Mouse (Mus musculus) stomach, postnatal 0 days (tissue): Measurements from ENCODE around the gene Frem1. TPM values are rescaled to one million over a fixed set of nuclear protein-coding genes. Genes with fewer than 3 reads are reported as not detected.
A peak's percentile ranks its signal among the peaks of the same experiment; 100 is the strongest.

Source experiments
- ATAC-seq: fragments of 200-750 bp; cut with Nextera tagmentation; 2 replicates; pipeline ENCODE4 v1.8.0; 2017; ENCODE audit not compliant: low FRiP score, low TSS enrichment
- DNase-seq: peaks from one replicate; pipeline ENCODE4 v3.0.0-alpha.2; 2016; ENCODE audit warnings: low spot score
- H3K27ac ChIP-seq: fragments of 300-500 bp; sonication (generic); replicated peaks from 2 replicates; pipeline ENCODE4 v1.5.1; 2014; ENCODE audit warnings: mild to moderate bottlenecking, control low read depth
- H3K27me3 ChIP-seq: fragments of 300-500 bp; sonication (generic); 2 replicates; pipeline ENCODE4 v1.6.1; 2014; ENCODE audit warnings: low read length; ENCODE audit not compliant: control insufficient read depth, insufficient read depth
- H3K36me3 ChIP-seq: fragments of 300-500 bp; sonication (generic); 2 replicates; pipeline ENCODE4 v1.6.1; 2014; ENCODE audit warnings: low read length, mixed read lengths; ENCODE audit not compliant: control insufficient read depth, insufficient read depth
- H3K4me1 ChIP-seq: fragments of 300-500 bp; sonication (generic); replicated peaks from 2 replicates; pipeline ENCODE4 v1.6.1; 2014; ENCODE audit warnings: antibody characterized with exemption; ENCODE audit not compliant: control insufficient read depth, insufficient read depth
- H3K4me2 ChIP-seq: fragments of 300-500 bp; sonication (generic); replicated peaks from 2 replicates; pipeline ENCODE4 v1.6.1; 2014; ENCODE audit warnings: low read depth, mild to moderate bottlenecking, control low read depth, moderate library complexity
- H3K4me3 ChIP-seq: fragments of 300-500 bp; sonication (generic); 2 replicates; pipeline ENCODE4 v1.5.1; 2014; ENCODE audit warnings: low read depth, low read length, control low read depth
- H3K9ac ChIP-seq: fragments of 300-500 bp; sonication (generic); 2 replicates; pipeline ENCODE4 v1.6.1; 2014; ENCODE audit warnings: mild to moderate bottlenecking, low read length, control low read depth, mixed read lengths
- H3K9me3 ChIP-seq: fragments of 300-500 bp; sonication (generic); 2 replicates; pipeline ENCODE4 v1.6.1; 2016; ENCODE audit warnings: low read length; ENCODE audit not compliant: control insufficient read depth
- CTCF ChIP-seq: IDR thresholded peaks from 2 replicates; pipeline ENCODE4 v1.5.1; 2016; ENCODE audit warnings: antibody characterized with exemption, low read depth, mild to moderate bottlenecking, moderate library complexity
- EP300 ChIP-seq: optimal IDR thresholded peaks from 2 replicates; pipeline ENCODE3; 2016; ENCODE audit warnings: antibody characterized with exemption
- WGBS: fragments of 180-500 bp; shearing (Covaris S2); extraction: QIAGEN DNeasy Blood & Tissue Kit; methylation state at CpG from one replicate; pipeline ENCODE4 v1.1.7; 2014; 5-methylcytosine and 5-hydroxymethylcytosine counted together
- polyA plus RNA-seq: library from polyadenylated mRNA; unstranded; fragments of >200 nt; fragmentation: Nextera tagmentation; extraction: Ambion mirVana; gene quantifications from 2 replicates; pipeline ENCODE4 v1.2.1, GENCODE M21; 2015

Frem1 gene
- polyA plus RNA-seq, 1 experiment from 2014 or later, result 2.9 TPM

GRCm38 (mm10) chr4:83020759-83021555, 31.2 kb downstream of the Frem1 start:
- no peak overlapping the region for H3K9ac ChIP-seq
- no peak overlapping the region for H3K27ac ChIP-seq
- H3K4me2 ChIP-seq, result no peak overlapping the region
- no peak for TF ChIP-seq EP300
- TF ChIP-seq CTCF, result peak; percentile 34
- DNase-seq, result peak; percentile 26
- no peaks in the 10 kb centered on the region for H3K27me3 ChIP-seq
- 29% methylated on average over 15 of the region's 15 CpGs for WGBS
- 0 out of 2 replicates have a peak, but pooled peaks have one; percentile 56 for ATAC-seq
- no peaks in the 10 kb centered on the region for H3K36me3 ChIP-seq
- no peaks in the 10 kb centered on the region for H3K4me1 ChIP-seq
- H3K4me3 ChIP-seq, result no peak overlapping the region
- H3K9me3 ChIP-seq, result no peaks in the 10 kb centered on the region

GRCm38 (mm10) chr4:83018111-83019105, 33.7 kb downstream of the Frem1 start:
- Histone ChIP-seq H3K36me3 (no peaks in the 10 kb centered on the region), H3K9me3 (no peaks in the 10 kb centered on the region), H3K4me2 (no peak overlapping the region), H3K9ac (no peak overlapping the region), H3K4me1 (no peaks in the 10 kb centered on the region), H3K27me3 (no peaks in the 10 kb centered on the region), H3K4me3 (no peak overlapping the region), H3K27ac (no peak overlapping the region)
- TF ChIP-seq CTCF (no peak), EP300 (no peak)
- WGBS, result 54% methylated on average over 8 of the region's 8 CpGs
- DNase-seq, result no peak
- ATAC-seq, result no peak

GRCm38 (mm10) chr4:83014538-83014937, 37.6 kb downstream of the Frem1 start:
- no peak for DNase-seq
- no peak overlapping the region for H3K4me3 ChIP-seq
- WGBS, result 52% methylated on average over 2 of the region's 2 CpGs

GRCm38 (mm10) chr4:83004086-83004485, 48.1 kb downstream of the Frem1 start:
- Histone ChIP-seq H3K9ac (no peak overlapping the region), H3K4me1 (no peaks in the 10 kb centered on the region), H3K27ac (no peak overlapping the region), H3K36me3 (no peaks in the 10 kb centered on the region), H3K4me2 (no peak overlapping the region), H3K9me3 (no peaks in the 10 kb centered on the region), H3K27me3 (no peaks in the 10 kb centered on the region), H3K4me3 (no peak overlapping the region)
- ATAC-seq (no peak), DNase-seq (no peak)
- 79% methylated on average over 5 of the region's 5 CpGs for WGBS
- no peak for TF ChIP-seq EP300

More at GRCm38 (mm10) chr4:83014538-83014937, 37.6 kb downstream of the Frem1 start:
- H3K4me2 ChIP-seq, result no peak overlapping the region
- H3K9me3 ChIP-seq, result no peaks in the 10 kb centered on the region
- no peaks in the 10 kb centered on the region for H3K36me3 ChIP-seq
- TF ChIP-seq EP300, result no peak
- no peak for TF ChIP-seq CTCF
- no peaks in the 10 kb centered on the region for H3K4me1 ChIP-seq
- ATAC-seq, result no peak
- no peak overlapping the region for H3K27ac ChIP-seq
- no peaks in the 10 kb centered on the region for H3K27me3 ChIP-seq
- H3K9ac ChIP-seq, result no peak overlapping the region

GRCm38 (mm10) chr4:82992042-82992441, 60.1 kb downstream of the Frem1 start:
- 92% methylated on average over 3 of the region's 3 CpGs for WGBS
- Histone ChIP-seq H3K9me3 (no peaks in the 10 kb centered on the region), H3K36me3 (no peaks in the 10 kb centered on the region), H3K27ac (no peak overlapping the region), H3K4me2 (no peak overlapping the region), H3K9ac (no peak overlapping the region), H3K4me3 (no peak overlapping the region), H3K4me1 (no peaks in the 10 kb centered on the region), H3K27me3 (no peaks in the 10 kb centered on the region)
- TF ChIP-seq EP300 (no peak), CTCF (no peak)
- DNase-seq (no peak), ATAC-seq (no peak)
